Mouse (Mus musculus): ENCODE measurements around the gene Med7.

- TF ChIP-seq GATA1 (IDR thresholded peaks at IDR 0.05; ENCODE audit: borderline replicate concordance, low read length) (no peak), FLI1 (IDR thresholded peaks at IDR 0.05; ENCODE audit: low read length) (no peak)
These were observed 26.6 kb upstream of the Med7 start for GRCm38 (mm10) chr11:46410018-46410563.

Measured in megakaryocyte, embryonic 14.5 days (primary cell).